29 mouse cellular contexts compared by ENCODE assay signal in the genomic region with DNA sequence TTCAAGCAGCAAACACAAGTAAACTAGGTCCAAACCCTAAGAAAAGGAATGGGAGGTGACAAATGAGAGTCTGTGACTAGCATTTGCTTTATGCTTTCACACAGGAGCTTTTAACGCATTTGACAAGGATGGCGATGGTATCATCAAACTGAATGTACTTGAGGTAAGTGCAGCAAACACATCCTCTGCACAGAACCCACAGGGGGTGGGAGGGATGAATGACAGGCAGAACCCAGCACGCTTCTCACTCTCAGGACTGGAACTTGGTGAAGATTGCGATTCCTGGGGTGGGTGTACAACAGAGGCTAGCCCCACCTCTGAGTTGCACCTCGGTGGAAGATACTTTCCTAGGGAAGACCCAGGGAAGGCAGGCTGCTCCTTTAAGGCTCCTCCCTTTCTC. TPM values are rescaled to one million over a fixed set of nuclear protein-coding genes. Genes with fewer than 3 reads are reported as not detected.
DNase-seq lines count a peak whose midpoint lies in the region; ATAC-seq and TF ChIP-seq lines count a peak whose summit lies in the region.
"Had no signal": no experiment of that assay in that cellular context is flagged by ENCODE, and none has a peak within 500 bp of the region (broad histone marks: within the 10 kb centered on the region; RNA-seq: fewer than 3 reads in every experiment).

No protein-coding gene starts in this region.

- 43% methylated on average over 5 of the region's 5 CpGs for WGBS in thymus, adult 2 months

- TF ChIP-seq CTCF in thymus, adult 2 months (IDR thresholded peaks at IDR 0.05; ENCODE audit: borderline replicate concordance, control insufficient read depth, extremely low read depth, insufficient read depth, low read length, poor library complexity): no peak

- peaks cover 46% of the 10 kb centered on the region for H3K4me1 ChIP-seq in thymus, adult 2 months (replicated peaks; ENCODE audit: control insufficient read depth, insufficient read depth, low read length)

- TF ChIP-seq POLR2A in thymus, adult 2 months (IDR thresholded peaks at IDR 0.05; ENCODE audit: control insufficient read depth, extremely low read depth, insufficient read depth, low read length, poor library complexity): no peak

- H3K4me3 ChIP-seq in thymus, adult 2 months (ENCODE audit: control insufficient read depth, insufficient read depth, low read length): no peak overlapping the region
- H3K4me3 ChIP-seq: forebrain, embryonic 10.5 days; forebrain, embryonic 13.5 days; heart, embryonic 10.5 days; heart, embryonic 13.5 days; intestine, embryonic 15.5 days had no signal

- no peak for DNase-seq in thymus, adult 2 months
- DNase-seq in thymus, adult 18-20 months: no peak
- peak; percentile 18 for DNase-seq in induced T-regulatory cell, adult 2 months (ENCODE audit: low read depth)
- peak; percentile 63 for DNase-seq in thymus, postnatal 14 days
- DNase-seq in right cerebral cortex, postnatal 25 days: no peak
- DNase-seq in heart, adult 9 months (ENCODE audit: low spot score in 2 of 2): no peak
- DNase-seq: adrenal gland, adult 8-10 months; adrenal gland, postnatal 25 days; cerebellum, adult 11-12 months; cerebellum, adult 8-10 months; cerebellum, postnatal 10 days; cerebellum, postnatal 36 days; embryo, embryonic 11 days; gastrocnemius, postnatal 25 days; heart, adult 18-20 months; heart, postnatal 14 days; heart, postnatal 4 days had no signal

- no peaks in the 10 kb centered on the region for H3K27me3 ChIP-seq in thymus, adult 2 months (ENCODE audit: control insufficient read depth, insufficient read depth, low read length)
- H3K27me3 ChIP-seq: CH12.LX; forebrain, embryonic 13.5 days; heart, embryonic 13.5 days; intestine, embryonic 15.5 days; Patski had no signal

- peaks cover 17% of the 10 kb centered on the region for H3K36me3 ChIP-seq in thymus, adult 2 months (ENCODE audit: control insufficient read depth, insufficient read depth, low read length)

- no peak for ATAC-seq in megakaryocyte, adult 5-6 weeks (ENCODE audit: poor library complexity, severe bottlenecking)
- ATAC-seq: activated CD4-positive, CD25-positive, alpha-beta regulatory T cell, adult 4 months; forebrain, embryonic 13.5 days; forebrain, embryonic 16.5 days; intestine, embryonic 15.5 days; Patski had no signal

- peak overlapping the region; percentile 44 for H3K27ac ChIP-seq in thymus, adult 2 months (ENCODE audit: control insufficient read depth, insufficient read depth, low read length)
- H3K27ac ChIP-seq: forebrain, embryonic 10.5 days; forebrain, embryonic 13.5 days; heart, embryonic 10.5 days; heart, embryonic 13.5 days; hindbrain, embryonic 14.5 days; intestine, embryonic 15.5 days had no signal

RNA-seq across cellular contexts. Expression of a gene that starts 48.2 kb away (rescaled TPM):
- polyA plus RNA-seq in thymus, adult 2 months (2012; rRNA removed): 56.2 and 69.8 TPM in 2 replicates
- 0.41 and 1.2 TPM in 2 replicates for total RNA-seq in megakaryocyte, adult 5-6 weeks (2015)
- total RNA-seq in megakaryocyte, adult 5-6 weeks (2017): 0.15 TPM in 1 of 2 replicates, not detected in the other
- polyA plus RNA-seq: G1E, Patski had no signal

RNA-seq across cellular contexts. Expression of a gene that starts 59.7 kb away (rescaled TPM):
- 80.4 and 87.6 TPM in 2 replicates for polyA plus RNA-seq in thymus, adult 2 months (2012; rRNA removed)
- total RNA-seq in megakaryocyte, adult 5-6 weeks (2015): 73.6 and 82.4 TPM in 2 replicates
- 57.3 and 84.2 TPM in 2 replicates for total RNA-seq in megakaryocyte, adult 5-6 weeks (2017)

Comparison
In these comparisons a context has a peak if more than half of its experiments do, and no peak if none do; other contexts are left out.
1. DNase-seq: peak in induced T-regulatory cell, adult 2 months (single experiment) and thymus, postnatal 14 days (single experiment); none in thymus, adult 2 months (single experiment), thymus, adult 18-20 months (0 of 2), right cerebral cortex, postnatal 25 days (single experiment) and heart, adult 9 months (0 of 2).